Mouse (Mus musculus): Measurements from ENCODE around the gene Rere.
A peak's percentile ranks its signal among the peaks of the same experiment; 100 is the strongest.
"Not testable (repeated sequence)": the region's sequence is repeated elsewhere in the genome, so short reads cannot be mapped to it uniquely, and the experiment has no call there.

Rere gene

DNA sequence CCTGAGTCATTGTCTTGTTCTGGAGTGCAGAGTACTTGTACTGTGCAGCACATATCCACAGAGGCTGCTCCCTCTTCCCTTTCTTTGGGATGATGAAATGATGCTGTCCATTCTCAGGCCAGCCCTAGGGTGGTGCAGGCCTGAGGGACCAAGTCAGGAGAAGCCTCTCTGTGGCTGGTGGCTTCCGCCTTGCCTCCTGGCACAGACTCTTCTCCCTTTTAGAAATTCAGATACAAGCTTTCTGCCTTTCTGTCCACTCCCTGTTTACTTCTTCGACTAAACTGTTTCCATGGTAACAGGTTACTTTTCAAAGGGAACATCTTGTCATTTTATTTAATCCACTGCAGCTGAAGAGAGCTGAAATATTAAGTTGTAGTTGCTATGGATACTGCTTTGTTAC is 214.1 kb downstream of the Rere start:
- DNase-seq (ENCODE audit: low read depth, low spot score) = no peak

- no peak for DNase-seq (ENCODE audit: low read depth, low spot score)
Observed at GRCm38 (mm10) chr4:150504304-150505021, 223.0 kb downstream of the Rere start.

GRCm38 (mm10) chr4:150509026-150509712 is 227.7 kb downstream of the Rere start:
- DNase-seq (ENCODE audit: low read depth, low spot score) = peak; percentile 77

DNA sequence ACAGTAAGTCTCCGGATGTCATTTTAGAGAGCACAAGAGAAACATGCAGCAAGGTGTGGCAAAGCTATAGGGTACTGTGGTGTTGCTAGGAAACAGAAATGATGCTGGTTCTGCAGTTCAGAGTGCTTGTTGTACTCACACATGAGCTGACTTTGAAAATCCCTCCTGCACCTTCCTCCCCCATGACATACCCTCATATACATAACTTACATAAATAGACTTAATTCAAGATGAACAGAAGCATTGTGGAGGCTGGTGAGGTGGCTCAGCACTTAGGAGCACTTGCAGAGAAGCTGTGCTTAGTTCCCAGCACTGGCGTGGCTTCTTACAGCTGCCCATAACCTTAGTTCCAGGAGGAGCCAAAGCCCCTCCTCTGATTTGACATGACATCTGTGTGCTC is 228.6 kb downstream of the Rere start:
- no peak for DNase-seq (ENCODE audit: low read depth, low spot score)

- not testable (repeated sequence) for DNase-seq (ENCODE audit: low read depth, low spot score)
Observed at GRCm38 (mm10) chr4:150513387-150513786, 231.9 kb downstream of the Rere start.

DNA sequence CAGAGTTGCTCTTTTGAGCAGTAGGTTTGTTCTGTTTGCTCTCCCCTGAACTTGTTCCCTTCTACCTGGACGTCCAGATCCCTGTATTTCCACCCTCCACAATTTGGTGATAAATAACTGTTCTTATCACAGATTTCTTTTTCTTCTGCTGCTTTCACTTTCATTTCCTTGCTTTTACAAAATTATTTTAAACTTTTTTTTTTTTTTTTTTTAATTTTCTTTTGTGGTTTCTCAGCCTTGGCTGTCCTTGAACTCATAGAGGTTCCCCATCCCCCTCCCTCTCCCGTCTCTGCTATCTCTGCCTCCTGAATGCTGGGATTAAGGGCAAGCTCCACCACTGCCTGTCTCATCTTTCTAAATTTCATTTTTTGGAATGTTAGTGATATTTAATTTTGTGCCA is 234.8 kb downstream of the Rere start:
- DNase-seq (ENCODE audit: low read depth, low spot score) = no peak

DNA sequence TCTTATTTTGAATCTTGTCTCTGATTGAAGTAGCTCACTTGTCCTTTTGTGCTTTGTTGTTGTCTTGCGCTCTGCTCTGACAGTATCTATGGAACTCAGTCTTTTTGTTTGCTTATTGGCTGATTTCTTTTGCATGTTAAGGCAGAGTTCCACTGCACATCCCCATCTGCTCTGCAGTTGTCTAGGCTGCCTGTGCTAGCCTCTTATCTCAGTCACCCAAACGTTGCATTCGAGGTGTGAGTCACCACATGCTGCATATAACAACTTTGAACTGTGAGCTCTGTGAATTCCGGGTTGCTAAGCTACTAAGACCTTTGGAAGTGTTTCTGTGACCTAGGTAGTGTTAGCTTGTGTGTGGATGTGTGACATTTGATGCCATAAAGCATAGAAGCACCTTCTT is 235.9 kb downstream of the Rere start:
- DNase-seq (ENCODE audit: low read depth, low spot score) = no peak

DNA sequence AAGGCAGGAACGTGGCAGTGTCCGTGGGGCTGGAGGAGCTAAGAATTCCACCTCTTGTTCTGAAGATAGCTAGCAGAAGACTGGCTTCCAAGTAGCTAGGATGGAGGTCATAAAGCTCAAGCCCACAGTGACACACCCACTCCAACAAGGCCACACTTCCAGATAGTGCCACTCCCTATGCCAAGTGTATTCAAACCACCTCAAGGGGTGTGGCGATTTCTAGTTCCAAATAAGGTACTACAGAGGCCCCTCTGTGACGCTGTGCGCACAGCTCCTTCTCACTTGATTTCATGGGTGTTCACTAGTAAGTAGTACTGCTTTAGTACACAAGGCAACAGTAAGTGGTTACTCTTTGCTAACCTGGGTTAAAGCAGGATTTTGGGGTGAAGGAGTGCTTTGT is 237.4 kb downstream of the Rere start:
- DNase-seq (ENCODE audit: low read depth, low spot score) = no peak

DNA sequence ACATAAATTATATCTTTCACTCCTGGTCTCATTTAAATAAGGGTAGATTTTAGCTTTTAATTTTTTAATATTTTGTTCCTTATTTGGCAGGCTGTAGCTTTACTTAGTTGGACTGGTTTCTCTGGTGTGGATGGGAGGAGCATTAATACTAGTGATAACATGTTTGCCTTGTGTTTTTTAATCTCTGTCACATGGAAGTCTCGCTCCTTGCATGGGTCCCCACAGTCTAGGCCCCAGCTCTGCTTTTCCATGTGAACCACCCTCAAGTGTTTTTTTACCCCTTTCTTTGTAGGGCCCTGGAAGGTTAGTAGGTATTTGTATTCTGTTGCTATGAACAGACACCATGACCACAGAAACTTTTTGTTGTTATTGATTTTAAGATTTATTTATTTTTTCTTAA is 238.6 kb downstream of the Rere start:
- no peak for DNase-seq (ENCODE audit: low read depth, low spot score)

- DNase-seq (ENCODE audit: low read depth, low spot score) = no peak
Observed at GRCm38 (mm10) chr4:150522425-150522824, 241.0 kb downstream of the Rere start.

DNA sequence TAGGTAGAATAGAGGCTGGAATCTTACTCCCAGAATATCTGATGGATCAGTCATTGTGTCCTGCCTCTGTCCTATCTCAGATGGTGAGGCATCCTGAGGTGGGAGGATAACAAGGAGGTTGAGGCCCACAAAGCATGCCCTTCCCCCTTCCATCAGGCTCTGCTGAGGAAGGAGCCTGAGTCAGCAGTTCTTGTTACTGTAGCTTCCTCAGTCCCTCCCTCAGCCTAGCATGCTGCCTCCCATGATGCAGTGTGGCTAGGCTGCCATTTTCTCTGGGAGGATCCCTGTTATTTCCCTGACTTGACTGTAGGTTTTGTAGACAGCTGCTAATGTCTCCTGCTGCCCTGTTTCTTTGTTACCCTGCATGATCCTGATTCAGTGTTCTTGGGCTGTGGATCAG is 241.9 kb downstream of the Rere start:
- no peak for DNase-seq (ENCODE audit: low read depth, low spot score)

- no peak for DNase-seq (ENCODE audit: low read depth, low spot score)
Observed at GRCm38 (mm10) chr4:150526269-150526668, 244.8 kb downstream of the Rere start.

DNA sequence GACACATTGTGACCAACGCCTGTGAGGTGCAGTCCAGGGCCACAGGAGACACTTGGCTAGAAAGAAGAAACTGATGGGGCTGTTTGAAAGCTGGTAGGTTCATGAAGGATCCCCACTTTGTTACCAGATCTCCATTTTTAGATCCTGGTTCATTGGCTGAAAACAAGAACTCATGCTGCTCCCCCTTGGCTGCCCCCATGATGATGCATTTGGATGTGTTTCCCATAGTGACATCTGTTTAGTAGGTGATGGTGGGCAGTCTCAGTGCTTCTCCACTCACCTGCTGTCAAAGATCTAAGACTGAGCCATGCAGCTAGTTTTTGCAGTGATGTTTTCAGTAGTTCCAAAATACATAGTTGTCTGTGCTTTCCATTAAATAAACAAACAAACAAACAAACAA is 247.0 kb downstream of the Rere start:
- DNase-seq (ENCODE audit: low read depth, low spot score) = no peak

- DNase-seq (ENCODE audit: low read depth, low spot score) = no peak
Observed at GRCm38 (mm10) chr4:150528846-150529245, 247.4 kb downstream of the Rere start.

DNA sequence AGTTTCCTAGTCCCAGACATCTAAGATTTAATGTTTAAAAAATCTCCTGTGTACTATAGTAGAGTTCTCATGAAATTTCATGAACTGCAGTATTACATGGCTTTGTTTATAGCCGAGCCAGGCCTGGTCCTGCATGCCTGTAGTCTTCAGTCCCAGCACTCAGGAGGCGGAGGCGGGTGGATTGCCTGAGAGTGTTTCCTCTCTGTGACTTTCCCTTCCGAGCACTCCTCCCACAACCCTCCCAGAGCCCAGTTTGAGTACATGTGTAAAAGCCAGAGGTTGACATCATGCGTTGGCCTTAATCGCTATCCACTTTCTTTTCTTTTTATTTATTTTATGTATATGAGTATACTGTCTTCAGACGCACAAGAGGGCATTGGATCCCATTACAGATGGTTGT is 250.4 kb downstream of the Rere start:
- no peak for DNase-seq (ENCODE audit: low read depth, low spot score)

GRCm38 (mm10) chr4:150536821-150537510 is 255.5 kb downstream of the Rere start:
- DNase-seq (ENCODE audit: low read depth, low spot score) = no peak

DNA sequence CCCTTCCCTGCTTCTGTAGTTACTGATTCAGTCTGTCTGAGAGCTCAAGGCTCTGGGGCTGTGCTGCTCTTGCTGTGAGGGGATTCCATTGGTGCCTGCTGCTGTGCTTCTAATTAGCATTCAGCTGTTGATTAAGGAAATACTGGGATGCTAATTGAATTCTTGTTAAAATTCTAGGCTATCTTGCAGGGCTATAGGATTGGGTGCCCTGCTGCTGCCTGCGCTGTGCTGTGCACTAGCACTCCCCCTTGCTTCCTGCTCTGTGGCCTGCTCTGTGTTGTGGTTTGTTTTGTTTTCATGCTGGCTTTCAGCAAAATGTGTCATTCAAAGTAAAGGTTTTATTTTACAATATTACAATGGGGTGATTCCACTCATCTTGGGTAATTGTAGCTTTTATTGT is 258.4 kb downstream of the Rere start:
- DNase-seq (ENCODE audit: low read depth, low spot score) = no peak

- no peak for DNase-seq (ENCODE audit: low read depth, low spot score)
Observed at GRCm38 (mm10) chr4:150540392-150541094, 259.1 kb downstream of the Rere start.

DNA sequence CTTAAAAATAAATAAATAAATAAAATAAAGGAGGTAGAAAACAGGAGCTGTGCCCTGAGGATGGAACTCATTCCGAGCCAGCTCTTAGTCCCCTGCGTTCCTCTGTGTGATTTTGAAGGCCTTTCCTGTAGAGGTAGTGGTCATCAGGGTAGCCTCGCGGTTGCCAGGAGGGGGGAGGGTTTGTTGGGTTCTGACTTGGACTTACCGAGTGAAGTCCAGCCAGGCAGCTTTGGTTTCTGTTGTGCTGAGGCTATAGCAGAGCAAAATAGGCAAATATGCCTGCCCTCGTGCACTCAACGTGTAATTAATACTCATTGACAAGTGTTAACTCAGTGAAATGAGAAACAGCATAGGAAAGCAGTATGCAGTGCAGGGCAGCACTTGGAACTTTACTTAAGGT is 262.8 kb downstream of the Rere start:
- no peak for DNase-seq (ENCODE audit: low read depth, low spot score)

- DNase-seq (ENCODE audit: low read depth, low spot score) = peak; percentile 89
Observed at GRCm38 (mm10) chr4:150544652-150545258, 263.3 kb downstream of the Rere start.

DNA sequence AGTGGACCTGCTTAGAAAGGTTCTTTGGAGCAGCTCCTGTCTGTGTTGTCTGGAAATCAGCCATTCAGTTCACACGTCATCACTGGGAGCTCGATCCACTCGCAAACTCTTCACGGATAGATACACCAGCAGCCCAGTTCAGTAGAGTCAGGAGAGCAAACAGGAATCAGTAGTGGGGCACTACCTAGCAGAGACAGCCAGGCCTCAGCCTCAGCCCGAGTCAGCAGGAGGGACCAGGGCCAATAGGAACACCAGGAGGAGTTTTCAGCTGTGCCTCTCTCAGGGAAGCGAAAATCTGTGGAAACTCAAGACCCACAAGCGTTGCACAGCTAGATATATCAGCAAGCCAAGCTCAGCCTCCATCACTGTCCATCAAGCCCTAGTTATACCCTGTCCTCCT is 264.3 kb downstream of the Rere start:
- DNase-seq (ENCODE audit: low read depth, low spot score) = no peak

DNA sequence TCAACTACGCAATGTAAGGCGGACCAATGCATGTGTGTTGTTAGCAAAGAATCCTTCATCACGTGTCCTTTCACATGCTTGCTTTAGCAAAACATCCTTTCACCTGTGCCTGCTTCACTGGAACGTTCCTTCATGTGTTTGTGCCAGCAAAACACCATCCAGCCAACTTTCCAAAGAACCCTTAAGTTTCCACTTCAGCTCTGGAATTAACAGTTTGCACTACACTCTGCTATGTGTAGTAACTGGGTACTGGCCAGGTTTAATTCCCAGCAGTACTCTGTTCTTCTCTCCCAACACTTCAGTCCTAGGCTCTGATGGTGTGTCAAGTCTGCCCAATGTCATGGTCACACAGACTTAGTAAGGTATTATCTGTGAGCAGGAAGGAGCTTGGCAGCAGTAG is 264.9 kb downstream of the Rere start:
- not testable (repeated sequence) for DNase-seq (ENCODE audit: low read depth, low spot score)
